Mouse (Mus musculus): ENCODE measurements around the gene Cyfip1.
A peak's percentile ranks its signal among the peaks of the same experiment; 100 is the strongest.

DNA sequence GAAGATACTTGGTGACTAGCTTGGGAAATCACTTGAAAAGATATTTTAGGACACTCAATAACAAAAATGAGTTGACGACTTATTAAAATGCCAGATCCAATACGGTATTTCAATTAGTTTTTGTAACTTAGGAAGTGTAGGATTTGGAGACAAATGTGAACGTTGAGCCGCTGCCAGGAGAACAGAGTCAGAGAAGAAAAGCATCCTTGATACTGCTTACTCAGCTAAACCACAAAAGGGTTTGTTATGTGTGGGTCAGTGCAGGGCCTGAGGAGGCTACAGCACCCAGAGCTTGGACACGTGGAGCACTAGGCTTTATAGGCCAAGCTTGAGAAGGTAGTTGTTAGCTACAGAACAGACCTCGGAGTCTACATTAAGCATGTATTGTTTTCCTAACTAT lies 18.4 kb downstream of the Cyfip1 start:
- no peak for TF ChIP-seq MAZ (IDR thresholded peaks at IDR 0.05; ENCODE audit: low read depth, low read length)
- TF ChIP-seq POLR2A (IDR thresholded peaks at IDR 0.05; ENCODE audit: low read depth, low read length): no peak
- TF ChIP-seq CTCF (conservative IDR thresholded peaks at IDR 0.05 in 1 of 2, IDR thresholded peaks at IDR 0.05 in 1 of 2; ENCODE audit: low read depth in 2 of 2, low read length in 2 of 2): no peak
- TF ChIP-seq USF1 (IDR thresholded peaks at IDR 0.05; ENCODE audit: low read depth, low read length): no peak
- TF ChIP-seq MEF2A (IDR thresholded peaks at IDR 0.05; ENCODE audit: borderline replicate concordance, low read depth, low read length): no peak
- TF ChIP-seq MAFK (IDR thresholded peaks at IDR 0.05; ENCODE audit: insufficient replicate concordance, low read length): peak; percentile 70
- no peak for TF ChIP-seq POLR2AphosphoS2 (IDR thresholded peaks at IDR 0.05; ENCODE audit: low read depth, low read length)
- no peak for TF ChIP-seq ELF1 (IDR thresholded peaks at IDR 0.05; ENCODE audit: low read depth, low read length)
- no peak for TF ChIP-seq IRF4 (IDR thresholded peaks at IDR 0.05; ENCODE audit: low read depth, low read length)
- no peak for TF ChIP-seq MAX (IDR thresholded peaks at IDR 0.05; ENCODE audit: low read length)
- no peak for TF ChIP-seq USF2 (conservative IDR thresholded peaks at IDR 0.05; ENCODE audit: low read depth, low read length)
- no peak for TF ChIP-seq EP300 (IDR thresholded peaks at IDR 0.05; ENCODE audit: low read length)
